ENCODE assay signal across 11 mouse cellular contexts in the genomic region with DNA sequence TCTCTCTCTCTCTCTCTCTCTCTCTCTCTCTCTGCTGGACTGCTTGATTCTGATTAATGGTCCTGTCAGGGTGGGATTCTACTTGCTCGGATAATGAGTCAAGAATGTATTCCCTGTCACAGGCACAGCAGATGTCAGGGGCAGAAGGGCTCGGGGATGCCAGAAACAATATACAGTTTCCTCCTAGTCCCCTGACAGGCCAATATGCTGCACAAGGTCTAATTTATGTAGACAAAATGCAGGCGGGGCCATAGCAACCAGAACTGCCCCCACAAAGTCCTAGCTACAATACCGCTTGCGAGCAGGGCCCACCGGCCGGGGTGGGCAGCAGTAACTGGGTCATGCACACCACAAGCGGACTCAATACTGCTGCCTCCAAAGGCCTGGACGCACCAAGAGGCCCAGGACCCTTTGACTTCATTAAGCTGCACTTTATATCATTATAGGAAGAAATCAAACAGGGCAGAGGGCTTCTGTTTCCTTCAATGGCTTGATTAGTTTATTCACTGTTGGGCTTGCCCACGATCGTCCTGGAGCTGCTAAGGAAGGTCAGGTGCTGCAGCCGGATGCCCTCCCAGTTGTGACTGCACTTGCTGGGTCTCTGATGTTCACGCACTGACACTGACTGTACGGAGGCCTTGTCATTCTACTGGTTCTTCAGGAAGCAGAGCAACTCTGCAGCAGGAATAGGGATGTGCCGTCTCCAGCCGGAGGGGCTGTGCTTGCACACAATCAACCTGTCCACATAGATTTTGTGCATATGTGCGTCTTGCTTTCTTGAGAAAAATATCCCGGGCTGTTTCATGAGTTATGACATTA.
DNase-seq lines count a peak whose midpoint lies in the region; ATAC-seq lines count a peak whose summit lies in the region.
"Had no signal": no experiment of that assay in that cellular context is flagged by ENCODE, and none has a peak within 500 bp of the region (broad histone marks: within the 10 kb centered on the region; RNA-seq: fewer than 3 reads in every experiment).

No protein-coding gene starts in this region.

- ATAC-seq in embryonic facial prominence, embryonic 11.5 days (replicated peaks; ENCODE audit: insufficient number of reproducible peaks, low FRiP score, low TSS enrichment, low read depth): peak; percentile 73
- ATAC-seq in hindbrain, embryonic 14.5 days (ENCODE audit: low FRiP score): peak; percentile 87
- ATAC-seq in neural tube, embryonic 11.5 days (ENCODE audit: insufficient read depth, low FRiP score, low TSS enrichment): peak; percentile 81
- ATAC-seq in granulocyte monocyte progenitor cell, adult 5-6 weeks (replicated peaks; ENCODE audit: poor library complexity, severe bottlenecking): no peak

- H3K27me3 ChIP-seq in embryonic facial prominence, embryonic 11.5 days (ENCODE audit: control insufficient read depth, insufficient read depth, low read length): no peaks in the 10 kb centered on the region
- H3K27me3 ChIP-seq in hindbrain, embryonic 14.5 days (ENCODE audit: control insufficient read depth, insufficient read depth, low read length): peaks cover 5% of the 10 kb centered on the region
- no peaks in the 10 kb centered on the region for H3K27me3 ChIP-seq in neural tube, embryonic 11.5 days (ENCODE audit: control insufficient read depth, insufficient read depth, low read length)
- H3K27me3 ChIP-seq: heart, embryonic 15.5 days had no signal

- no peaks in the 10 kb centered on the region for H3K9me3 ChIP-seq in embryonic facial prominence, embryonic 11.5 days (replicated peaks; ENCODE audit: control insufficient read depth, low read length)
- no peaks in the 10 kb centered on the region for H3K9me3 ChIP-seq in hindbrain, embryonic 14.5 days (ENCODE audit: control insufficient read depth, low read length)
- H3K9me3 ChIP-seq in neural tube, embryonic 11.5 days (ENCODE audit: control insufficient read depth, low read length): no peaks in the 10 kb centered on the region
- H3K9me3 ChIP-seq: heart, embryonic 15.5 days had no signal

- 0 out of 2 replicates have a peak overlapping the region, but pooled peaks have one; percentile 9 for H3K27ac ChIP-seq in embryonic facial prominence, embryonic 11.5 days (replicated peaks; ENCODE audit: low read depth, low read length)
- no peak overlapping the region for H3K27ac ChIP-seq in hindbrain, embryonic 14.5 days
- H3K27ac ChIP-seq in neural tube, embryonic 11.5 days (ENCODE audit: low read depth, low read length): peak overlapping the region; percentile 11; the same call in 1 of the 2 replicates
- H3K27ac ChIP-seq: heart, embryonic 15.5 days; liver, embryonic 14.5 days had no signal

- 60% methylated on average over 18 of the region's 18 CpGs for WGBS in embryonic facial prominence, embryonic 11.5 days
- WGBS in hindbrain, embryonic 14.5 days: 38% methylated on average over 18 of the region's 18 CpGs
- WGBS in neural tube, embryonic 11.5 days: 49% methylated on average over 18 of the region's 18 CpGs

- DNase-seq in embryo, embryonic 10.5 days (ENCODE audit: low spot score): peak; percentile 79
- peak; percentile 30 for DNase-seq in embryonic facial prominence, embryonic 11.5 days (ENCODE audit: low spot score)
- peak; percentile 61 for DNase-seq in hindbrain, embryonic 14.5 days (ENCODE audit: low spot score)
- peak; percentile 71 for DNase-seq in neural tube, embryonic 11.5 days (ENCODE audit: low spot score)
- no peak for DNase-seq in left cerebral cortex, adult 8-10 months (ENCODE audit: low spot score in 2 of 2)
- no peak for DNase-seq in adipocyte (ENCODE audit: low spot score)
- DNase-seq: adrenal gland, adult 8-10 months; cerebellum, adult 9-10 months had no signal

- no peak overlapping the region for H3K4me2 ChIP-seq in embryonic facial prominence, embryonic 11.5 days (ENCODE audit: low read depth, low read length)
- no peak overlapping the region for H3K4me2 ChIP-seq in hindbrain, embryonic 14.5 days (replicated peaks)
- no peak overlapping the region for H3K4me2 ChIP-seq in neural tube, embryonic 11.5 days (ENCODE audit: low read depth)
- H3K4me2 ChIP-seq: heart, embryonic 15.5 days had no signal

- H3K4me3 ChIP-seq in embryonic facial prominence, embryonic 11.5 days (ENCODE audit: low read depth, low read length): no peak overlapping the region
- no peak overlapping the region for H3K4me3 ChIP-seq in hindbrain, embryonic 14.5 days (replicated peaks; ENCODE audit: low read length)
- H3K4me3 ChIP-seq in neural tube, embryonic 11.5 days (ENCODE audit: low read depth, low read length): no peak overlapping the region
- H3K4me3 ChIP-seq: heart, embryonic 15.5 days had no signal

- no peak overlapping the region for H3K9ac ChIP-seq in embryonic facial prominence, embryonic 11.5 days (replicated peaks; ENCODE audit: low read length)
- no peak overlapping the region for H3K9ac ChIP-seq in hindbrain, embryonic 14.5 days
- H3K9ac ChIP-seq in neural tube, embryonic 11.5 days (ENCODE audit: low read length): no peak overlapping the region
- H3K9ac ChIP-seq: heart, embryonic 15.5 days; liver, embryonic 14.5 days had no signal

- no peaks in the 10 kb centered on the region for H3K36me3 ChIP-seq in embryonic facial prominence, embryonic 11.5 days (replicated peaks; ENCODE audit: control insufficient read depth, insufficient read depth, low read depth, low read length)
- no peaks in the 10 kb centered on the region for H3K36me3 ChIP-seq in hindbrain, embryonic 14.5 days (replicated peaks; ENCODE audit: control insufficient read depth, insufficient read depth)
- no peaks in the 10 kb centered on the region for H3K36me3 ChIP-seq in neural tube, embryonic 11.5 days (ENCODE audit: control insufficient read depth, insufficient read depth, low read length)
- H3K36me3 ChIP-seq: heart, embryonic 15.5 days had no signal

- 0 out of 2 replicates have a peak, but pooled peaks cover 2% of the 10 kb centered on the region for H3K4me1 ChIP-seq in embryonic facial prominence, embryonic 11.5 days (ENCODE audit: control insufficient read depth, insufficient read depth, low read length)
- peaks cover 16% of the 10 kb centered on the region; the same call in 1 of the 2 replicates for H3K4me1 ChIP-seq in hindbrain, embryonic 14.5 days (replicated peaks; ENCODE audit: control insufficient read depth, insufficient read depth, low read length)
- peaks cover 12% of the 10 kb centered on the region for H3K4me1 ChIP-seq in neural tube, embryonic 11.5 days (ENCODE audit: control insufficient read depth, insufficient read depth, low read length)
- H3K4me1 ChIP-seq: heart, embryonic 15.5 days had no signal

Comparison
In these comparisons a context has a peak if more than half of its experiments do, and no peak if none do; other contexts are left out.
1. DNase-seq: peak in embryo, embryonic 10.5 days (single experiment), embryonic facial prominence, embryonic 11.5 days (single experiment), hindbrain, embryonic 14.5 days (single experiment) and neural tube, embryonic 11.5 days (single experiment); none in left cerebral cortex, adult 8-10 months (0 of 2) and adipocyte (single experiment).